Mouse (Mus musculus): ENCODE results near the gene Gm29427.

DNA sequence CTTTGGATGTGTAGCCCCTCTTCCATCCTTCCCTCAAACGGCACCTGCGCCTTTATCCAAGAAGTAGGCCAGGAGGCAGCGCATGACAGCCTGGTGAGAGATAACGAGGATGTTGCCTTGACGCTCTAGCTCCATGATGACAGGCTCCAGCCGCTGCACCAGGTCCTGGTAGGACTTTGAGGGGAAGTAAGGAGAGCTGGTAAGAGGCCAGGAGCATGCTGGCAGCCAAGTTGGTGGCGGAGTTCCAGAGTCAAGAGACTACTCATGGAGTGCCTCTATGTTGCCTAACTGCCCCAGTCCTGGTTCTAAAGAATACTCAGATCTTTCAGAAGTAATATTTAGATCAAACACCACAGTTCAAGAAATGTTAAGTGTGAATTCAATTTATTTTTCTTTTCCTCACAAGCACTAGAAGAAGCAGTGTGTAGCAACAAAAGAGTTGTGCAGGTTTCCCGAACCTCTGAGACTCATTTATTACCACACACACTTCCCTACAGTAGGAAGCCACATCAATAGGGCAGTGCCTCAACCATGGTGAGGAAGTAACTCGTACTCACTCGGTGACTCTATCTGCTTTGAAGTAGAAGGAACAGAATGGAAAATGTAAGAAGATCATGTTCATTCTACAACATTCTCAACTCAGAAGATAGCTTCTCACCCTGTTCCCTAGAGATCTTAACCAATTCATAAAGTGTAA is 15.5 kb downstream of the Gm29427 start:
- TF ChIP-seq CTCF (IDR thresholded peaks at IDR 0.05) = no peak
- TF ChIP-seq EP300 (IDR thresholded peaks at IDR 0.05) = peak; percentile 20; the same call in 1 of the 2 replicates
